Mouse (Mus musculus) midbrain, postnatal 0 days (tissue): ENCODE data around the gene Ptprs. TPM values are rescaled to one million over a fixed set of nuclear protein-coding genes. Genes with fewer than 3 reads are reported as not detected.

ENCODE experiments used
- ATAC-seq: fragments of 200-750 bp; cut with Nextera tagmentation; 2 replicates; pipeline ENCODE4 v1.8.0; 2017; ENCODE audit warnings: moderate number of reproducible peaks, mild to moderate bottlenecking, moderate TSS enrichment, moderate library complexity; ENCODE audit not compliant: low FRiP score
- DNase-seq: peaks from one replicate; pipeline ENCODE4 v3.0.0-alpha.2; 2015; ENCODE audit warnings: low spot score
- H3K27ac ChIP-seq: fragments of 300-500 bp; sonication (generic); 2 replicates; pipeline ENCODE4 v1.5.1; 2014; ENCODE audit warnings: low read depth, mild to moderate bottlenecking, low read length, mixed read lengths
- H3K27me3 ChIP-seq: fragments of 300-500 bp; sonication (generic); 2 replicates; pipeline ENCODE4 v1.6.1; 2014; ENCODE audit warnings: low read length, control low read depth, mixed read lengths; ENCODE audit not compliant: insufficient read depth
- H3K36me3 ChIP-seq: fragments of 300-500 bp; sonication (generic); 2 replicates; pipeline ENCODE4 v1.6.1; 2014; ENCODE audit warnings: low read length, control low read depth, mixed read lengths; ENCODE audit not compliant: insufficient read depth
- H3K4me1 ChIP-seq: fragments of 300-500 bp; sonication (generic); 2 replicates; pipeline ENCODE4 v1.6.1; 2014; ENCODE audit warnings: mild to moderate bottlenecking, control low read depth, antibody characterized with exemption, low read length, mixed read lengths; ENCODE audit not compliant: insufficient read depth
- H3K4me2 ChIP-seq: fragments of 300-500 bp; sonication (generic); 2 replicates; pipeline ENCODE4 v1.6.1; 2014; ENCODE audit warnings: low read depth, mild to moderate bottlenecking, low read length, mixed read lengths; ENCODE audit not compliant: poor library complexity, severe bottlenecking
- H3K4me3 ChIP-seq: fragments of 300-500 bp; sonication (generic); 2 replicates; pipeline ENCODE4 v1.5.1; 2014; ENCODE audit warnings: low read depth, mild to moderate bottlenecking, low read length, moderate library complexity
- H3K9ac ChIP-seq: fragments of 300-500 bp; sonication (generic); replicated peaks from 2 replicates; pipeline ENCODE4 v1.6.1; 2014; ENCODE audit warnings: mild to moderate bottlenecking, low read length, moderate library complexity, mixed read lengths; ENCODE audit not compliant: poor library complexity, severe bottlenecking
- H3K9me3 ChIP-seq: fragments of 300-500 bp; sonication (generic); 2 replicates; pipeline ENCODE4 v1.6.1; 2016; ENCODE audit warnings: low read length, control low read depth
- CTCF ChIP-seq: IDR thresholded peaks from 2 replicates; pipeline ENCODE4 v1.5.1; 2016; ENCODE audit warnings: antibody characterized with exemption, mild to moderate bottlenecking
- WGBS: fragments of 180-500 bp; shearing (Covaris S2); extraction: QIAGEN DNeasy Blood & Tissue Kit; methylation state at CpG from one replicate; pipeline ENCODE4 v1.1.7; 2014; 5-methylcytosine and 5-hydroxymethylcytosine counted together
- polyA plus RNA-seq: library from polyadenylated mRNA; unstranded; fragments of >200 nt; fragmentation: Nextera tagmentation; extraction: Ambion mirVana; gene quantifications from 2 replicates; pipeline ENCODE4 v1.2.1, GENCODE M21; 2015
- total RNA-seq: library from RNA; depleted of rRNA; stranded (reverse); fragments of >200 nt; gene quantifications from 2 replicates; pipeline ENCODE4 v1.2.3, GENCODE M21; 2014

The Ptprs gene
- total and polyA plus RNA-seq, 2 experiments from 2014 or later, result 225 to 716 TPM

DNA sequence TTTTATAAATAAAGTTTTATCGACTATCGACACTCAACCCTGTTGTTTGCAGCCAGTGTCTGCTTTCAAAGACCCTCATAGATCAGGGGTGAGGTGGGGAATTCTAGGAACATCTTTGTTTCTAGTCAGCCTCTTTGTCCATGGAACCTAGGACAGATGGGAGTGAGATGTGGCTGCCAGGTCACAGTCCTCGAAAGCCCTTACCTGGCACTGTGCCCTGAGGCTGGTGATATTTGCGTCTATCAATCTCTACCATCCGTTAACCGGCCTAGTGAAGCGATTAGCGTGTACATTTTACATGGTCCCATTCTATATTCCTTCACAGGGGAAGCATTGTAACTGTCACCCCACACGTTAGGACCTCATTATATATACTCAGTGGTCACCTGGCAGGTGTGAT is 9.6 kb upstream of the Ptprs start:
- TF ChIP-seq CTCF, result no peak
- no peaks in the 10 kb centered on the region for H3K36me3 ChIP-seq
- no peak overlapping the region for H3K4me3 ChIP-seq
- no peak overlapping the region for H3K27ac ChIP-seq
- no peaks in the 10 kb centered on the region for H3K27me3 ChIP-seq
- no peak overlapping the region for H3K9ac ChIP-seq
- ATAC-seq, result no peak
- H3K4me1 ChIP-seq, result no peaks in the 10 kb centered on the region; the same call in 1 of the 2 replicates
- no peaks in the 10 kb centered on the region for H3K9me3 ChIP-seq
- 93% methylated on average over 9 of the region's 9 CpGs for WGBS
- H3K4me2 ChIP-seq, result no peak overlapping the region
- DNase-seq, result no peak

DNA sequence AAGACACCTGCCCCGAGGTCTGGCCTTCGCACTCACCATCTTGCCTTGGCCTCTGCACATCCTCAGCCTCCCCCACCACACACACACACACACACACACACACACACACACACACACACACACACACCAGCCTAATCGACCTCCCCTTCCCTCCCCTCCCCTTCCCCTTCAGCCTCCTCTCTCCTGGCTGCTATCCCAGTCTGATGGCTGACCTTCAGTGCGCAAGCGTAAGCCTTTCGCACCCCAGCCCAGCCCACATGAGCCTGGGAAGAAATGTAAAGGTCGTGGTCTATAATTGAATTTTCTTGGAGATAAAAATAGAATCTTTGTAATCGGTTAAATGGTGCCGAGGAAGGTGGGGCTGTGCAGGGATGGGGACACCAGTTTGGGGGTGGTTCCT is 8.8 kb upstream of the Ptprs start:
- Histone ChIP-seq H3K9ac (no peak overlapping the region), H3K4me2 (no peak overlapping the region), H3K27ac (no peak overlapping the region), H3K9me3 (no peaks in the 10 kb centered on the region), H3K4me3 (no peak overlapping the region), H3K27me3 (no peaks in the 10 kb centered on the region), H3K4me1 (no peaks in the 10 kb centered on the region; the same call in 1 of the 2 replicates), H3K36me3 (no peaks in the 10 kb centered on the region)
- TF ChIP-seq CTCF, result no peak
- 53% methylated on average over 8 of the region's 9 CpGs for WGBS
- DNase-seq, result no peak
- no peak for ATAC-seq

DNA sequence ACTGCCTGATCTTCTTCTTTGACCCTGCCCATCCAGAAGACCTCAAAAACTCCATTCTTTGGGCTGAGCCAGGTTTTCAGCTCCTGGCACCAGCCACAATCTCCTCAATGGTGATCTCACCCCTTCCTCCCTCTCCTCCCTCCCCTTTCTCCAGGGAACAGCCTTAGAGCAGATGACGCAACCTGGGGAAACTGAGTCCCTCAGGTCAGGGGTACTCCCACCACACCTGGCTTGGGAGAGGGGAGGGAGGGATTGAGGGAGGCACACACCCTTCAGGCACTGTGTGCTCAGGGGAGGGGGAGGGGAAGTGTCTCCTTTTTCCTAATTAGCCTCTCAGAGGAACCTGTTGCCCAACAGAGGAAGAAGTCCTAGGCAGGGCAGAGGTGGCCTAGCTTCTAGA is 6.4 kb upstream of the Ptprs start:
- 83% methylated on average over 1 of the region's 1 CpGs for WGBS

DNA sequence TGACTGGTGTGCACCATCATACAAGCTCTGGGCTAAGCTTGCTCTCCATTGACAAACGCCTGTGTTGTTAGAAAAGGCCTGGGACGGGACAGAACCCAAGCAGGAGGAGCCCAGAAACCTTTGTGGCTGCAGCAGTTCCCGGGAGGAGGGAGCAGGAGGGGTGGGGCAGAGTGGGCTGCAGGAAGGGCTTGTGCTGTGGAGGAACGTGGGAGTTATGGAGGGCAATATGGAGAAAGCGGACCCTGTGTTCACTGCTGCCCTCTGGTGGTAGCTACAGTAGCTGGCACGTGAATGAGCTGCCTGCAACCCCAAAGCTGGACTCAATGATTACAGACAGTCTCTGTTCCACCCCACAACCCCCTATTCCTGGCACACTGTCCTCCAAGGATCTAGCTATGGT is 3.1 kb upstream of the Ptprs start:
- 16% methylated on average over 6 of the region's 6 CpGs for WGBS

More for the DNA sequence above, 6.4 kb upstream of the Ptprs start:
- H3K4me1 ChIP-seq, result no peaks in the 10 kb centered on the region
- no peaks in the 10 kb centered on the region for H3K9me3 ChIP-seq
- DNase-seq (no peak), ATAC-seq (no peak)
- no peak overlapping the region for H3K9ac ChIP-seq
- H3K4me3 ChIP-seq, result no peak overlapping the region
- TF ChIP-seq CTCF, result no peak
- H3K27ac ChIP-seq, result no peak overlapping the region
- no peak overlapping the region for H3K4me2 ChIP-seq
- H3K36me3 ChIP-seq, result no peaks in the 10 kb centered on the region
- no peaks in the 10 kb centered on the region for H3K27me3 ChIP-seq

DNA sequence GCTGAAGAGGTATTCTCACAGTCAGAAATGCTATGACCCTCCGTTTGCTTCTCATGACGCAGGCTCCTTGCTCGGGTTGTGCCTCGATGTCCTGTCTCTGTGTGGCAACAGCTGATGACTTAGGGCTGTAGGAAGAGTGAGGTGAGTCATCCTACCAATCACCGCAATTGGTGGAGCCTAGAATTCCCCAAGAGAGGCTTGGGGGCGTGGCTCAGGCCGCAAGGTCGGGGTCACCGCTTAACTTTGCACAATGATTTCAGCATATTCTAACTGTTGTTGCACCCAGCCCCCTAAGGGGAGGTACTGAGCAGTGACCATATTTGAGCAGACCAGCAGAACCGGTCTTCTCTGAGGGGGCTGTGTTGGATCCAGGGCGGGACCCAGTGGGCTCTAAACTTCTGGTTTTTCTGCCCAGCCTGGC is 1.9 kb upstream of the Ptprs start:
- no peak overlapping the region for H3K27ac ChIP-seq
- no peak overlapping the region for H3K4me3 ChIP-seq
- no peak overlapping the region for H3K9ac ChIP-seq
- no peak overlapping the region for H3K4me2 ChIP-seq
- no peaks in the 10 kb centered on the region for H3K9me3 ChIP-seq
- no peaks in the 10 kb centered on the region for H3K27me3 ChIP-seq
- H3K4me1 ChIP-seq, result no peaks in the 10 kb centered on the region
- TF ChIP-seq CTCF, result no peak
- no peaks in the 10 kb centered on the region for H3K36me3 ChIP-seq
- DNase-seq (no peak), ATAC-seq (no peak)
- 77% methylated on average over 11 of the region's 11 CpGs for WGBS

More for the DNA sequence above, 3.1 kb upstream of the Ptprs start:
- H3K36me3 ChIP-seq, result no peaks in the 10 kb centered on the region
- no peak overlapping the region for H3K4me3 ChIP-seq
- no peak overlapping the region for H3K27ac ChIP-seq
- TF ChIP-seq CTCF, result peak; percentile 83
- no peaks in the 10 kb centered on the region for H3K4me1 ChIP-seq
- H3K27me3 ChIP-seq, result no peaks in the 10 kb centered on the region
- ATAC-seq (no peak), DNase-seq (peak; percentile 74)
- H3K9ac ChIP-seq, result no peak overlapping the region
- no peak overlapping the region for H3K4me2 ChIP-seq
- H3K9me3 ChIP-seq, result no peaks in the 10 kb centered on the region

DNA sequence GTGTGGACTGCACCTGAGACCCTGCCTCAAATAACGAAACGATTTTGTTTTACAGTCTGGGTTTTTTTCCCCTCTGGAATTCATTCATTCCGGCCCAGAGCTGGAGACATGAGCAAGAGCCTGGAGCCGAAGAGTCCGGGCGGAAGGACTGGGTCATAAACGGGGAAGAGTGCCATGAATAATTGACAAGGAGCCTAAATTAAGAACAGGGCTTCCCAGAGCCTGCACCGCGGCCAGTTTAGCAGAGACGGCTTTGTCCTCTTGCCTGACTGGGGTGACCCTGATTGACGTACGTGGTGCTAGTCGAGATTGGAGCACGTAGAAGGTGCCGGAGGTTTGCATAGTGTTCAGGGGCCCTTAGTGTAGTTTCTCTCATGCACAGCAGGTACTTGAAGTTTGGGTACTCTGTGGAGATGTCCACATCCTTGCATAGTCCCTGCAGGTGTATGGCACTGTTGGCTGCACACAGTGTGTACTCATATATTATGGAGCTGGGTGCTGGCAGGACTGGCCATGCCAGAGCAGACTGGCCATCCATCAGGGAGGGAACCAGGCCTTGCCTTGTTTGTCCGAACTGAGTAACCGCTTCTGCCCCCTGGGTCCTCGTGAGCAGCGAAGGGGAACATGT is 1.0 kb upstream of the Ptprs start:
- H3K4me1 ChIP-seq, result peaks cover 6% of the 10 kb centered on the region
- no peaks in the 10 kb centered on the region for H3K36me3 ChIP-seq
- TF ChIP-seq CTCF, result no peak
- H3K27me3 ChIP-seq, result no peaks in the 10 kb centered on the region
- ATAC-seq (no peak), DNase-seq (no peak)
- no peaks in the 10 kb centered on the region for H3K9me3 ChIP-seq
- no peak overlapping the region for H3K9ac ChIP-seq
- H3K27ac ChIP-seq, result no peak overlapping the region
- no peak overlapping the region for H3K4me2 ChIP-seq
- no peak overlapping the region for H3K4me3 ChIP-seq
- WGBS, result 80% methylated on average over 19 of the region's 19 CpGs
